Mouse (Mus musculus) left cerebral cortex, adult 18-20 months (tissue): ENCODE data around the gene Dhx33. TPM values are rescaled to one million over a fixed set of nuclear protein-coding genes. Genes with fewer than 3 reads are reported as not detected.

Experiments used
- DNase-seq, 2 experiments: peaks; one replicate each; pipeline ENCODE4 v3.0.0; 2021 to 2022; ENCODE audit warnings: low spot score in 2 of 2, mixed read lengths in 1 of 2
- total RNA-seq, 2 experiments: library from RNA; stranded (reverse); gene quantifications; 2 replicates each; pipeline ENCODE4 v1.2.3; 2021

Dhx33 gene
- total RNA-seq, 2 experiments from 2014 or later = 25.9 to 27.0 TPM

GRCm38 (mm10) chr11:70982557-70983228, 21.5 kb downstream of the Dhx33 start, which contains the start of gene C1qbp:
Gene C1qbp (minus strand): TSS chr11:70983026.
- DNase-seq = peak; percentile 96

GRCm38 (mm10) chr11:70982030-70982429, 22.2 kb downstream of the Dhx33 start:
- DNase-seq = no peak

- DNase-seq = no peak
Measured at GRCm38 (mm10) chr11:70980751-70981510, 23.3 kb downstream of the Dhx33 start.

- no peak for DNase-seq
Measured at GRCm38 (mm10) chr11:70980232-70980631, 24.0 kb downstream of the Dhx33 start.

- no peak for DNase-seq
Measured at GRCm38 (mm10) chr11:70977293-70977692, 26.9 kb downstream of the Dhx33 start.

GRCm38 (mm10) chr11:70975193-70975592, 29.0 kb downstream of the Dhx33 start:
- no peak for DNase-seq

DNA sequence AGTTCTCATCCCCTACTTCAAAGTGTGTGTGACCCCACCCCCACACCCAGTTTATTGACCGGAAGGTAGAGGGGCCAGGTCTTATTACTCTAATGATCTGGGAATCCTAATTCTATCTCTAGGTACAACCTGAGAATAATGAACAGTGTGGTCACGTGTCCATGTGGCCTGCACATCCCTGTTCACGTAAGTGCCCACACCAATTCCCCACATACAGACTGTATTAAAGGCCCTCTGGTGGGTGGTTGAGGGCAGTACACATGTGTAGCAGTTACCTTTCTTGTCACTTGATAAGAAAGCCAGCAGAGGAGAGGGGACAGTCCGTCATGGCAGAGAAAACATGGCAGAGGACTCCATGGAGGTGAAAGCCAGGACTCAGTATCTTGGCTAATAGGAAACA, 30.3 kb downstream of the Dhx33 start:
- no peak for DNase-seq

DNA sequence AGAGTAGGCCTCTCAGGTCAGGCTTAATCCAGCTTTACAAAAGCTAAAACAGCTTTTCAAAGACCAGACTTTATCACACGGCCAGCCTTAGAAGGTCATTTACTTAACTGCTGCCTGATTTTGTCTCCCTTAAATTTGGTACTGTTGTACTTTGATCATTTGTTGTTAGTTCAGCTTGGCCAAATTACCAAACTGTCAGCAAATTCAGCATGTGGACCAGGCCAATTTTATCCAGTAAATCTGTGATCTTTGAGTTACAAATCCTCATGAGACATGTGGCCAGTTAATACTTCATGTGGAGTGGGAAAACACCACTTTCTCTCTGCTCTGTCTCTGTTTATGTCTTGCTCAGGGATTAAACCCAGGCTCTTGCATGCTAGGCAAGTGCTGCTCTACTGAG, 31.7 kb downstream of the Dhx33 start:
- no peak for DNase-seq

GRCm38 (mm10) chr11:70970560-70971540, 33.4 kb downstream of the Dhx33 start:
- no peak for DNase-seq

GRCm38 (mm10) chr11:70969821-70970559, 34.2 kb downstream of the Dhx33 start, which contains the start of the genes Nup88 and Rpain:
Gene Nup88 (minus strand): TSS chr11:70969973.
Gene Rpain (plus strand): TSS chr11:70970213.
- DNase-seq = peak; percentile 90 to 92

DNA sequence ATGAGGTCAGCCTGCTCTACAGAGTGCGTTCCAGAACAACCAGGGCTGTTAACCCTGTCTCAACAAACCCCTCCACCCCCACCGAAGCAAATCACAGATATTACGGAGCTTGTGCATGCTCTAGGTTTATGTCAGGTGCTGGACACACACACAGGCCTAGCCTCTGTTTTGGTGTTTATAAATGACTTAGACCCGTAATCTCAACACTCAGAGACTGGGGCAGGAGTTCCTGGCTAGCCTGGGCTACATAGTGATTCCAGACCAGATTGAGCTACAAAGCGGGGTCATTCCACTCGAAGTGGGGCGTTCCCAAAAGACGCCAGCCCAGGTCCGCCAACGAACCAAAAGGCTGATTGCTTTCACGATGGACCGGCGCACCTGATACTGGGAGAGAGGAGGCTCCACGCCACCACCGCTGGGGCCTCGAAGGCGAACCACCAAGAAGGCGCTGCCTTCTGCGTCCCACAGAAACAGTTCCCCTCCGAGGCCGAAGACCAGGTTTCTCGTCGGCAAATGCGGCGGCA, 34.9 kb downstream of the Dhx33 start:
- DNase-seq = no peak

DNA sequence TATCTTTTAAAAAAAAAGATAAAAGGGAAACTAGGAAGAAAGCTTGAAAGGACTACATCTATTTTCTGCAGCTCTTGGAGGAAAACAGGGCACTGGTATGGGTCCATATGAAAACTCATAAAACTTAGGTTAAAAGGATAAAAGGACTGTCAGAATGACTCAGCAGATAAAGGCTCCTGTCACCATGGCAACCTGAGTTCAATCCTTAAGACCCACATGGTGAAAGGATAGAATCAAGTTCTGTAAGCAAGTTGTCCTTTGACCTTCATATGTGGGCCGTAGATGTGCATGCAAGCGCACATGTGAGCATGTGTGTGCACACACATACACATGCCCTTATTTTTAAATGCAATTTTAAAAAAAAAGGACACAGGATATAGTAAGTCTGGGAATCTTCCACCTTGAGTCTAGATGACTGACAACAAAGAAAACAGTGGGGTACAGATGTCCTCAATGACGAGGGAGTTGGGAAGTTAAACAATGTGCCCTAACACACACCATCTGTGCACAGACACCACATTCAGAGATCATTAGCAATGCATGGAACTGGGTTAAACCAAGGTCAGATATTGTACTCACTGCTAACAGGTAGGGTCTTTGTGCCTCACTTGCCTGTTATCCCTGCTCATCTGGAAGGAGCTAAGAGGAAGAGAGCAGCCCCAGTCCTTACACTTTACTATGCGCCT, 39.9 kb downstream of the Dhx33 start:
- DNase-seq = no peak

DNA sequence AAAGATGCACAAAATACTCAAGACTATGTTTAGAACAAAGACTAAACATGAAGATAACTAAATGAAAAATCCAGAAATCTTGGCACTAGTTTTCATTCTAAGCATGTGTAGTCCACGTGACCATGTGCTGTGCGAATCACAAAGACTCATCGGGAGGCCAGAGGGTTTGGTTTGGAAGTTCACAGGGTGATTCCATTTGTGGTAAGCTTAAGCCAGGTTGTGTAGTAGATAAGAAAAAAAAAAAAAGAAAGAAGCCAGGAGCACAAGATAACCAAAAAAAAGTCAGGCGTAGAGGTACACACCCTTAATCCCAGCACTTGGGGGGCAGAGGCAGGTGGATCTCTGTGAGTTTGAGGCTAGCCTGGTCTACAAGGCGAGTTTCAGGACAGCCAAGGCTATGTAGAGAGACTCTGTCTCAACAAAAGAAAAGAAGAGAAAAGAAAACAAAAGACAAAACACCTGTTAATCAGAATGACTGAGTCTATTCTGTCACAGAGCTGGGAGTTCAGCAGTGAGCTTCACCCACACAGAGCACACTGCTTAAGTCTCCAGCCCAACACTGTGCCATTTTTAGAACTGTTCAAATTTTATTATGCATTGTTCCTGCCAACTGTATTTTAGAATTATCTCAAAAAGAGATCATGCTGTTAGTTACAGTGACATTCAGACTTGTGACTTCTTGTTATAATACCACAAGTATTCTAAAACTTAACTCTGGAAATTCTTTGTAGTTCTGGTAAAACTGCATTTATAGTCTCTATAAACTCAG, 43.3 kb downstream of the Dhx33 start:
- DNase-seq = no peak

DNA sequence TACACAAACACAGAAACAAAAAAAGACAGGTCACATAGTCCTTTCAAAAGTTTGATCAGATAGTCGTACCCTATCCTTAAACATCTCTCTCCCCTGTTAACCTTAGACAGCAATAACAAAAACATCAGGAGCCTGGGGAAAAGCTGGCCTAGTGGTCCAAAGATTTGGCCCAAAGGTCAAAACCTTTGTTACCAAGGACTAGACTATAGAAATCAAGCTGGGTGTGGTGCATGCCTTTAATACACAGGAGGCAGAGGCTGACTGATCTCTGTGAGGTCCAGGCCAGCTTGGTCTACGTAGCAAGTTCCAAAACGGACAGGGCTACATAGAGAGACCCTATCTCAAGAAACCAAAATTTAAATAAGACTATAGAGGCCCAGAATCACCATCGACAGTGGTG, 49.5 kb downstream of the Dhx33 start:
- no peak for DNase-seq

DNA sequence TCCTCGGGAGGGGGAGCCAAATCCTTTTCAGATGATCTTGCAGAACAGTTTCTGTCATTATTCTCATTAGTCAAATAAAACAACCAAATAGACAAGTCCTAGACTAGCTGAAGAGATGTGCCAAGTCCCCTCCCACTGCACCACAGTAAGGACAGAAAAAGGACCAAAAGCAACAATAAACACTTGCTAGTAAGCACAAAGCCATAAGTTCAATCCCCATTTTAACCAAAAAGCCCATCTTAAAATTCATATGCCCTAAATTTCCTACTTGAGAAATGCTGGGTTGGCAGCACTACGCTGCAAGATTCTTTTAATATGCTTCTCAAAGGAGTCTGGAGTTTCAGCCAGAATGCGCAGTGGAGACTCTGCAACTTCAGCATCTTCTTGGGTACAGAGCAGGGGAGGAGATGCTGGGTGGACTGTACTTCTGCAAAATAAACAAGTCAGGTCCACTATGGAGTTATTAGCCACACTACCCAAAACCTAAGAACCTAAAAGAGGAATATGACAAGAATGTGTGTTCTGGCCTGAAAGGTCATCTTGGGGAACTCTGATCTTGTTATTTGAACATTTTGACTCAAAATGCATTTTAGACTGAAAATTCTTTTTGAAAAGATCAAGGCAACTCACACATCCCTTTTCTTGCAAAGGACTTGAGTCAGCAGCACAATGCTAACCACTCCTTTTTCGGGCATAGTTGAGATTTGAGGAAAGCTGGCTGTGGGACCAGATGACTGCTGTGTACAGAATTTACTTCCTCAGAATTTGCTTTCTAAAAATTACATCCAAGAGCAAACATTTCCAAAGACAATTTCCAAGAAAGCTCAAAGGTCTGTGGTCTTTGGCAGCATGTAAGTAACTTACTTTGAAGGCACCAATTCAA, 59.1 kb downstream of the Dhx33 start:
- DNase-seq = no peak

DNA sequence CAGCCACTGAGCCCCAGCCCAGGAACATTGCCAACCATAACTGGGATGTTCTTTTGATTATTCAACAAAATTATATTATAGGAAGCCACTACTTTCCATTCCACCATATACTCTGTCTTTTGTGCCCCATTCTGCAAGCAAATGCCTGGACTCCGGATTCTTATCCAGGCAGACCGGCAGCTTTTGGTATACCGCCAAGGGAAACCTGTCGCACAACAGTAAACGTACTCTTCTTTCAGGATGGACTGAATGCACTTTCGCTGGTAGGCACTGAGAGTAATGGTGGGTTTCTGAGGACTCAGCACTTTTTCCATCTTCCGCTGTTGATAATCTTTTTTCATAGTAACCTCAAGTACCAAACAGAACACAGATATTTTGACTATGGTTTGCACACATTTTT, 60.6 kb downstream of the Dhx33 start:
- no peak for DNase-seq

- no peak for DNase-seq
Measured at GRCm38 (mm10) chr11:70942596-70942995, 61.6 kb downstream of the Dhx33 start.

- DNase-seq = no peak
Measured at GRCm38 (mm10) chr11:70935316-70935715, 68.9 kb downstream of the Dhx33 start.
